Mouse (Mus musculus) brain, adult 2 months (tissue): ENCODE results near the gene Yipf2.

Experiments
- DNase-seq: peaks from one replicate; pipeline ENCODE4 v3.0.0; 2011; ENCODE audit warnings: low read depth, low spot score

Yipf2 gene

GRCm38 (mm10) chr9:21592703-21593121 lies at the start of gene Yipf2, which contains the start of gene Timm29:
TSS of gene Yipf2 (minus strand) at chr9:21592828.
TSS of gene Timm29 (plus strand) at chr9:21592722.
- peak; percentile 99 for DNase-seq

GRCm38 (mm10) chr9:21639031-21639430 lies 46.4 kb upstream of the Yipf2 start:
- peak; percentile 53 for DNase-seq

GRCm38 (mm10) chr9:21635639-21636038 lies 43.0 kb upstream of the Yipf2 start:
- DNase-seq: peak; percentile 18

GRCm38 (mm10) chr9:21633106-21633505 lies 40.5 kb upstream of the Yipf2 start:
- DNase-seq: peak; percentile 35

- peak; percentile 77 for DNase-seq
These were observed 38.0 kb upstream of the Yipf2 start for GRCm38 (mm10) chr9:21630673-21631072.

- no peak for DNase-seq
These were observed 34.6 kb upstream of the Yipf2 start for GRCm38 (mm10) chr9:21627145-21627795.

- no peak for DNase-seq
These were observed 33.9 kb upstream of the Yipf2 start for GRCm38 (mm10) chr9:21626571-21626970.

GRCm38 (mm10) chr9:21625342-21626339 lies 33.0 kb upstream of the Yipf2 start:
- DNase-seq: no peak

- DNase-seq: no peak
These were observed 30.0 kb upstream of the Yipf2 start for GRCm38 (mm10) chr9:21622676-21623075.

GRCm38 (mm10) chr9:21620229-21620628 lies 27.6 kb upstream of the Yipf2 start:
- DNase-seq: no peak

- peak; percentile 40 for DNase-seq
These were observed 24.4 kb upstream of the Yipf2 start for GRCm38 (mm10) chr9:21617066-21617465.

- DNase-seq: peak; percentile 90
These were observed 23.7 kb upstream of the Yipf2 start for GRCm38 (mm10) chr9:21616232-21616781.

GRCm38 (mm10) chr9:21615617-21616231 lies 23.1 kb upstream of the Yipf2 start, which contains the start of gene Smarca4:
TSS of gene Smarca4 (plus strand) at chr9:21616169.
- DNase-seq: peak; percentile 100

- DNase-seq: no peak
These were observed 22.4 kb upstream of the Yipf2 start for GRCm38 (mm10) chr9:21614864-21615616.

- DNase-seq: no peak
These were observed 17.2 kb upstream of the Yipf2 start for GRCm38 (mm10) chr9:21609861-21610260.

GRCm38 (mm10) chr9:21606648-21607047 lies 14.0 kb upstream of the Yipf2 start:
- no peak for DNase-seq

- no peak for DNase-seq
These were observed 13.2 kb upstream of the Yipf2 start for GRCm38 (mm10) chr9:21605865-21606264.

GRCm38 (mm10) chr9:21604119-21604518 lies 11.5 kb upstream of the Yipf2 start:
- no peak for DNase-seq

GRCm38 (mm10) chr9:21601722-21602399 lies 9.2 kb upstream of the Yipf2 start:
- DNase-seq: peak; percentile 90

GRCm38 (mm10) chr9:21601073-21601472 lies 8.4 kb upstream of the Yipf2 start:
- DNase-seq: no peak
